Mouse (Mus musculus): ENCODE measurements around the gene Sstr2. TPM values are rescaled to one million over a fixed set of nuclear protein-coding genes. Genes with fewer than 3 reads are reported as not detected.
A peak's percentile ranks its signal among the peaks of the same experiment; 100 is the strongest.

Sstr2 gene
- polyA plus RNA-seq, 1 experiment from 2014 or later, result 10.7 TPM

DNA sequence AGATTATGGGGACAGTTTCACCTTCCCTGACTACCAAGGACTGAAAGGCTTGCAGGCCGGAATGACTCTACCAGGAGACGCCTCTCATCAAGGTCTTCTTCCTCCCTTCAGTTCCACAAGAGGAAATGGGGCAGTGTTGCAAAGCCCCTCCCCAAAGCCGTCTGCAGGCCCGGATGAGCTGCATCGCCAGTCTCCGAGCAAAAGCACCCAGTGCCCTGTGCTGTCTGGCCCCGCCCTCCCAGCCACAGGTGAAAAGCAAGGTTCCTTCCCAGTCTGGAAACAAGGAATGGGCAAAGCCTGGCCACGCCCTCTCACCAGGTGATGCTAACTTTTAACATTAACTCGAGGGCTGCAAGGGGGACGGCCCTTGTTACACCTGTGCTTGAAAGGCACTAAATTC lies 47.5 kb downstream of the Sstr2 start:
- no peak for ATAC-seq (replicated peaks; ENCODE audit: low FRiP score)
- Histone ChIP-seq H3K9ac (ENCODE audit: low read length) (no peak overlapping the region), H3K27ac (ENCODE audit: low read depth, low read length) (no peak overlapping the region), H3K4me1 (replicated peaks; ENCODE audit: control insufficient read depth, insufficient read depth, low read length) (no peaks in the 10 kb centered on the region), H3K27me3 (ENCODE audit: control insufficient read depth, insufficient read depth, low read length) (no peaks in the 10 kb centered on the region), H3K36me3 (ENCODE audit: control insufficient read depth, insufficient read depth, low read length) (no peaks in the 10 kb centered on the region; the same call in 1 of the 2 replicates), H3K9me3 (ENCODE audit: control insufficient read depth, low read length) (no peaks in the 10 kb centered on the region), H3K4me3 (ENCODE audit: low read depth, low read length) (no peak overlapping the region), H3K4me2 (ENCODE audit: low read depth, low read length, severe bottlenecking) (no peak overlapping the region)
- DNase-seq (ENCODE audit: low spot score), result no peak
- WGBS, result 70% methylated on average over 10 of the region's 10 CpGs

DNA sequence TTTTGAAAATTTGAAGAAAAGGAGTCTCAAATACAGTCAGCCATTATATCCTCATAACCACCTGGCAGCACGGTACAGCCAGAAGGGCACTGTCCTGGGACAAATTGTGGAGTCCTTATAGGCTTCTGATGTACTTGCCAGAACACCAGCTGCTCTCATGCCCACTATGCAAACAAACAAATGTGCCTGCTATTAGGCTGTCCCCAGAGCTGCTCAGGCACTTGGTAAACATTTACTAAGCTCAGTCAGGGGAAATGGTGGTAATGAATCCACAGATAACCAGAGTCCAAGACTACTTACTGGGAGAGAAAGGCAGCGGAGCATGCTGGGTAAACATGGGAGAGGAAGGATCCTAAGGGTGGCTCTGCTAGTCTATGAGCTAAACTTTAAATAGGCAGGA lies 48.0 kb downstream of the Sstr2 start:
- no peak for DNase-seq (ENCODE audit: low spot score)
- no peaks in the 10 kb centered on the region for H3K9me3 ChIP-seq (ENCODE audit: control insufficient read depth, low read length)
- no peaks in the 10 kb centered on the region for H3K4me1 ChIP-seq (replicated peaks; ENCODE audit: control insufficient read depth, insufficient read depth, low read length)
- H3K4me2 ChIP-seq (ENCODE audit: low read depth, low read length, severe bottlenecking), result no peak overlapping the region
- H3K27ac ChIP-seq (ENCODE audit: low read depth, low read length), result no peak overlapping the region
- no peak overlapping the region for H3K4me3 ChIP-seq (ENCODE audit: low read depth, low read length)
- ATAC-seq (replicated peaks; ENCODE audit: low FRiP score), result no peak
- H3K9ac ChIP-seq (ENCODE audit: low read length), result no peak overlapping the region
- H3K27me3 ChIP-seq (ENCODE audit: control insufficient read depth, insufficient read depth, low read length), result no peaks in the 10 kb centered on the region
- no peaks in the 10 kb centered on the region; the same call in 1 of the 2 replicates for H3K36me3 ChIP-seq (ENCODE audit: control insufficient read depth, insufficient read depth, low read length)
- 92% methylated on average over 2 of the region's 2 CpGs for WGBS

DNA sequence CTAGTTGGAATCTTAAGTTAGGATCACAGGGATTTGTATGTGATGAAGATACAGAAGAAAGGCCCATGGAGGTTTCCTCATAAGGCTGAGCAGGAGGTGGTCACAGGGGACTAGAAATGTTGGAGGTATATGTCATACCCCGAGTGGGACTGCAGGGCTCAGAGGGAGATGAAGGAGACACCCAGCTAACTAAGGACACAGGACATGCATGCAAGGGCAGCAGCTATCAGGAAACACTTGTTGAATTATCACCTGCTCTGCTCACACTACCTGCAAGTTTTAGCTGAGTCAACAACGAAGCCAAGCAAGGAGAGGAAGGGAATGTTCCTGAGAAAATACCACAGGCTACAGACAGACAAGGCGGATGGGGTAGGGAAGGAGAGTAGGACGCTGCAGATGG lies 48.6 kb downstream of the Sstr2 start:
- ATAC-seq (replicated peaks; ENCODE audit: low FRiP score) (no peak), DNase-seq (ENCODE audit: low spot score) (peak; percentile 38)
- Histone ChIP-seq H3K9ac (ENCODE audit: low read length) (no peak overlapping the region), H3K9me3 (ENCODE audit: control insufficient read depth, low read length) (no peaks in the 10 kb centered on the region), H3K27ac (ENCODE audit: low read depth, low read length) (no peak overlapping the region), H3K27me3 (ENCODE audit: control insufficient read depth, insufficient read depth, low read length) (no peaks in the 10 kb centered on the region), H3K4me3 (ENCODE audit: low read depth, low read length) (no peak overlapping the region), H3K4me2 (ENCODE audit: low read depth, low read length, severe bottlenecking) (no peak overlapping the region), H3K4me1 (replicated peaks; ENCODE audit: control insufficient read depth, insufficient read depth, low read length) (no peaks in the 10 kb centered on the region), H3K36me3 (ENCODE audit: control insufficient read depth, insufficient read depth, low read length) (no peaks in the 10 kb centered on the region; the same call in 1 of the 2 replicates)
- 89% methylated on average over 4 of the region's 4 CpGs for WGBS

DNA sequence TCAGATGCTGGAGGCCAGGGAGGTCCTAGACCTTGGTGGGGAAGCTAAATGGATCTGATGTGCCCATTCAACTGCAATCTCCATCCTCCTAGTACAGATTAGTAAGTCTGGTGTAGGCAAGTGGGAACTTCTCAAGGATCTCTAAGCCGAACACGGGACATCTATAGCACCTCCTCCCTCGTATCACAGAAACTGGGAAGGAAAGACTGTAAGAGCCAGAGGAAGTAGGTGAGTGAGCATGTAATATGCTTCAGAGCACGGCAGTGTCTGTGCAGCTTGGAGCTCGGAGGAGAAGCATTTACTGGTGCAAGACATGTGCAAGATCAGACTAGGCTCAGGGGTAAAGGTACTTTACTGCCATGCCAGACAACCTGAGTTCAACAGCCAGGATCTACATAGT lies 49.7 kb downstream of the Sstr2 start:
- H3K4me2 ChIP-seq (ENCODE audit: low read depth, low read length, severe bottlenecking), result no peak overlapping the region
- WGBS, result 95% methylated on average over 5 of the region's 5 CpGs
- no peaks in the 10 kb centered on the region for H3K27me3 ChIP-seq (ENCODE audit: control insufficient read depth, insufficient read depth, low read length)
- H3K4me1 ChIP-seq (replicated peaks; ENCODE audit: control insufficient read depth, insufficient read depth, low read length), result no peaks in the 10 kb centered on the region
- H3K9ac ChIP-seq (ENCODE audit: low read length), result no peak overlapping the region
- no peak overlapping the region for H3K4me3 ChIP-seq (ENCODE audit: low read depth, low read length)
- no peaks in the 10 kb centered on the region for H3K9me3 ChIP-seq (ENCODE audit: control insufficient read depth, low read length)
- no peak for DNase-seq (ENCODE audit: low spot score)
- H3K36me3 ChIP-seq (ENCODE audit: control insufficient read depth, insufficient read depth, low read length), result peaks cover 3% of the 10 kb centered on the region; the same call in 1 of the 2 replicates
- no peak overlapping the region for H3K27ac ChIP-seq (ENCODE audit: low read depth, low read length)
- no peak for ATAC-seq (replicated peaks; ENCODE audit: low FRiP score)

- no peak for ATAC-seq (replicated peaks; ENCODE audit: low FRiP score)
- peaks cover 3% of the 10 kb centered on the region; the same call in 1 of the 2 replicates for H3K36me3 ChIP-seq (ENCODE audit: control insufficient read depth, insufficient read depth, low read length)
These were observed 50.6 kb downstream of the Sstr2 start for GRCm38 (mm10) chr11:113669711-113670110.

DNA sequence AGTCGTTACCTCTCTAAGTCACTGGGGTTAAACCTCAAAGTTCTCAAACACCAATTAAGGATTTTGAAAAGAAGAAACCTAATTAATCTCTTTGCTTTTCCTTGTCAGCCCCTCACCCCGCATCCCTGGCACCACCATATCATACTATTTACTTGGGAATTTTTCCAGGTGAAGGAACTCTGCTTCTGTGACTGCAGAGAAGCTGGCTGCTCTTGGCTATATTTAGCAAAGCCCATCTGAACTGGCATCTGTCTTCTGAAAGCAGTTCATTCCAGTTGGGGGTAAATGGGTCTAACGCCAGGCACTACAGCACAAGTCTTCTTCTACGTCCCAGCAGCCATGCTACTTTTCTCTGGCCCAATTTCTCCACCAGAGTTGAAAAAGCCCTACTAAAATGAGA lies 54.5 kb downstream of the Sstr2 start:
- no peak for DNase-seq (ENCODE audit: low spot score)
- H3K27ac ChIP-seq (ENCODE audit: low read depth, low read length), result no peak overlapping the region
- H3K36me3 ChIP-seq (ENCODE audit: control insufficient read depth, insufficient read depth, low read length), result peaks cover 3% of the 10 kb centered on the region; the same call in 1 of the 2 replicates
- no peak for ATAC-seq (replicated peaks; ENCODE audit: low FRiP score)
- no peaks in the 10 kb centered on the region for H3K27me3 ChIP-seq (ENCODE audit: control insufficient read depth, insufficient read depth, low read length)
- H3K4me2 ChIP-seq (ENCODE audit: low read depth, low read length, severe bottlenecking), result no peak overlapping the region
- no peak overlapping the region for H3K4me3 ChIP-seq (ENCODE audit: low read depth, low read length)
- no peaks in the 10 kb centered on the region for H3K9me3 ChIP-seq (ENCODE audit: control insufficient read depth, low read length)
- H3K9ac ChIP-seq (ENCODE audit: low read length), result no peak overlapping the region
- 93% methylated on average over 4 of the region's 4 CpGs for WGBS
- H3K4me1 ChIP-seq (replicated peaks; ENCODE audit: control insufficient read depth, insufficient read depth, low read length), result no peaks in the 10 kb centered on the region

More at GRCm38 (mm10) chr11:113669711-113670110, 50.6 kb downstream of the Sstr2 start:
- Histone ChIP-seq H3K4me3 (ENCODE audit: low read depth, low read length) (no peak overlapping the region), H3K9me3 (ENCODE audit: control insufficient read depth, low read length) (no peaks in the 10 kb centered on the region), H3K27me3 (ENCODE audit: control insufficient read depth, insufficient read depth, low read length) (no peaks in the 10 kb centered on the region), H3K9ac (ENCODE audit: low read length) (no peak overlapping the region), H3K4me1 (replicated peaks; ENCODE audit: control insufficient read depth, insufficient read depth, low read length) (no peaks in the 10 kb centered on the region), H3K4me2 (ENCODE audit: low read depth, low read length, severe bottlenecking) (no peak overlapping the region), H3K27ac (ENCODE audit: low read depth, low read length) (no peak overlapping the region)
- DNase-seq (ENCODE audit: low spot score), result no peak
- 84% methylated on average over 4 of the region's 4 CpGs for WGBS

DNA sequence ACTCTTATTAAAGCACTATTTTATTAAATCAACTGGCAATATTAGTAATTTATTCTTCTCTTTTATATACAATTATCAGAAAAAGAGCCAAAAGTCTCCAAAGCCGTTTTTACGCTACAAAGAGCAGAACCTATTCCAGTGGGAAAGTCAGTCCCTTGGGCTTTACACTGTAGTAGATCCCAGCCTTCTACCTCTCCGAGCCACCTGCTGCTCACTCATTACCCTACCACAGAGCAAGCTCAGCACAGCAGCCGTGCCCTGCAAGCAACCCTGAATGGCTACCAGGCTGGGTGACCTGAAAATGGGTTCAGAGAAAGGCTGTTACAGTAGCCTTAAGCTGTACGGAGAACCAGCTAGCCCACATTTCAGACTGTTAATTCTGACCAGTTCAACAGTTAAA lies 55.5 kb downstream of the Sstr2 start:
- no peaks in the 10 kb centered on the region for H3K9me3 ChIP-seq (ENCODE audit: control insufficient read depth, low read length)
- ATAC-seq (replicated peaks; ENCODE audit: low FRiP score) (no peak), DNase-seq (ENCODE audit: low spot score) (no peak)
- H3K9ac ChIP-seq (ENCODE audit: low read length), result no peak overlapping the region
- no peak overlapping the region for H3K4me3 ChIP-seq (ENCODE audit: low read depth, low read length)
- no peaks in the 10 kb centered on the region for H3K27me3 ChIP-seq (ENCODE audit: control insufficient read depth, insufficient read depth, low read length)
- no peak overlapping the region for H3K27ac ChIP-seq (ENCODE audit: low read depth, low read length)
- H3K4me2 ChIP-seq (ENCODE audit: low read depth, low read length, severe bottlenecking), result no peak overlapping the region
- H3K4me1 ChIP-seq (replicated peaks; ENCODE audit: control insufficient read depth, insufficient read depth, low read length), result no peaks in the 10 kb centered on the region
- WGBS, result 86% methylated on average over 5 of the region's 5 CpGs
- H3K36me3 ChIP-seq (ENCODE audit: control insufficient read depth, insufficient read depth, low read length), result peaks cover 3% of the 10 kb centered on the region; the same call in 1 of the 2 replicates

Other genes with a start within 250 kb of the Sstr2 start
- 36.2 and 39.4 TPM in 2 replicates for gene Cog1, start 29.8 kb downstream of the Sstr2 start, polyA plus RNA-seq (2014; fragmentation: Nextera tagmentation; extraction: Ambion mirVana)
- gene Slc39a11, start 30.7 kb downstream of the Sstr2 start, polyA plus RNA-seq (2014; fragmentation: Nextera tagmentation; extraction: Ambion mirVana), result 18.4 and 20.6 TPM in 2 replicates
- 57.4 and 60.3 TPM in 2 replicates for gene Fam104a, start 64.8 kb downstream of the Sstr2 start, polyA plus RNA-seq (2014; fragmentation: Nextera tagmentation; extraction: Ambion mirVana)
- 26.5 and 27.4 TPM in 2 replicates for gene D11Wsu47e, start 65.1 kb downstream of the Sstr2 start, polyA plus RNA-seq (2014; fragmentation: Nextera tagmentation; extraction: Ambion mirVana)
- gene Cpsf4l, start 90.7 kb downstream of the Sstr2 start, polyA plus RNA-seq (2014; fragmentation: Nextera tagmentation; extraction: Ambion mirVana), result 0.33 and 0.47 TPM in 2 replicates
- 78.5 and 88.6 TPM in 2 replicates for gene Cdc42ep4, start 132.5 kb downstream of the Sstr2 start, polyA plus RNA-seq (2014; fragmentation: Nextera tagmentation; extraction: Ambion mirVana)

Data from forebrain, embryonic 11.5 days (tissue).